Mouse (Mus musculus) midbrain, embryonic 13.5 days (tissue): Measurements from ENCODE around the gene Il6ra. TPM values are rescaled to one million over a fixed set of nuclear protein-coding genes. Genes with fewer than 3 reads are reported as not detected.

Experiments used
- ATAC-seq: fragments of 200-750 bp; cut with Nextera tagmentation; 2 replicates; pipeline ENCODE4 v1.8.0; 2017; ENCODE audit warnings: mild to moderate bottlenecking, moderate TSS enrichment, moderate library complexity
- H3K27ac ChIP-seq: fragments of 300-500 bp; sonication (generic); 2 replicates; pipeline ENCODE4 v1.5.1; 2015; ENCODE audit warnings: inconsistent platforms, mild to moderate bottlenecking, moderate library complexity
- H3K27me3 ChIP-seq: fragments of 300-500 bp; sonication (generic); 2 replicates; pipeline ENCODE4 v1.6.1; 2015; ENCODE audit warnings: mild to moderate bottlenecking, inconsistent platforms
- H3K36me3 ChIP-seq: fragments of 300-500 bp; sonication (generic); 2 replicates; pipeline ENCODE4 v1.6.1; 2015; ENCODE audit warnings: mild to moderate bottlenecking, inconsistent platforms
- H3K4me1 ChIP-seq: fragments of 300-500 bp; sonication (generic); replicated peaks from 2 replicates; pipeline ENCODE4 v1.6.1; 2015; ENCODE audit warnings: inconsistent platforms
- H3K4me2 ChIP-seq: fragments of 300-500 bp; sonication (generic); replicated peaks from 2 replicates; pipeline ENCODE4 v1.6.1; 2015; ENCODE audit warnings: moderate library complexity, mild to moderate bottlenecking, inconsistent platforms
- H3K4me3 ChIP-seq: fragments of 300-500 bp; sonication (generic); replicated peaks from 2 replicates; pipeline ENCODE4 v1.5.1; 2015; ENCODE audit warnings: mild to moderate bottlenecking, inconsistent platforms
- H3K9ac ChIP-seq: fragments of 300-500 bp; sonication (generic); replicated peaks from 2 replicates; pipeline ENCODE4 v1.6.1; 2015; ENCODE audit warnings: mild to moderate bottlenecking, inconsistent platforms
- H3K9me3 ChIP-seq: fragments of 300-500 bp; sonication (generic); 2 replicates; pipeline ENCODE4 v1.6.1; 2016; ENCODE audit warnings: mild to moderate bottlenecking, inconsistent platforms
- WGBS: fragments of 180-500 bp; shearing (Covaris S2); methylation state at CpG from one replicate; pipeline ENCODE4 v1.1.7; 2015; 5-methylcytosine and 5-hydroxymethylcytosine counted together
- polyA plus RNA-seq: library from polyadenylated mRNA; unstranded; fragments of >200 nt; fragmentation: Nextera tagmentation; extraction: Ambion mirVana; gene quantifications from 2 replicates; pipeline ENCODE4 v1.2.1, GENCODE M21; 2015

The Il6ra gene
- polyA plus RNA-seq, 1 experiment from 2014 or later: 0.44 TPM

DNA sequence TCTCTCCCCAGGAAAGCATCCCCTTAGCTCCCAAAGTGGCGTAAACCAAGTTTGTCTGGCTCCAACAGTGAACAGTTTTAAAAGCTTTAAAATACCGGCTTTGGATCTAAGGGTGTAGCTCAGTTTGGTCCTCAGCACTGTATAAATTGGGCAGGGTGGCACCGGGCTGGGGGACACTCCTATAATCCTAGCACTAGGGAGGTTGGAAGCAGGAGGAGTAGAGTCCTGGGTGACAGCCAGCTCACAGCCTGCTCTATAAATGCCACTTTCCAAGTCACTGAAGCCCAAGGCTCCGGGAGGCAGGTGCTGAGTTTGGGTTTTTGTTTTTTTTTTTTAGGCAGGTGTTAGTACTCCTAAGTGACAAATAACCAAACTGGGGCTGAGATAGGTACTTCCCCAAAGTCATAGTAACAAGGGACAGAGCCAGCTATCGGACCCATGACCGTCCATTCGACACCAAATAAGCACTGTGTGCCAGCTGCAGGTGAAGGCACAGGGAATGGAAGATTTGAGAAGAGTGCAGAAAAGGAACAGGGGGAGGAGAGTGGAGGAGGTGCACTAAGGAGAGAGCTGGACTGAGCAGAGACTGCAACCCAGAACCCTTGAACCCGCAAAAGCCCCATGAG, 30.3 kb downstream of the Il6ra start:
- 78% methylated on average over 8 of the region's 8 CpGs for WGBS
- Histone ChIP-seq H3K27ac (no peak overlapping the region), H3K4me3 (no peak overlapping the region), H3K9me3 (no peaks in the 10 kb centered on the region), H3K36me3 (no peaks in the 10 kb centered on the region), H3K9ac (no peak overlapping the region), H3K27me3 (peaks cover 21% of the 10 kb centered on the region), H3K4me2 (no peak overlapping the region), H3K4me1 (0 out of 2 replicates have a peak, but pooled peaks cover 6% of the 10 kb centered on the region)
- no peak for ATAC-seq

DNA sequence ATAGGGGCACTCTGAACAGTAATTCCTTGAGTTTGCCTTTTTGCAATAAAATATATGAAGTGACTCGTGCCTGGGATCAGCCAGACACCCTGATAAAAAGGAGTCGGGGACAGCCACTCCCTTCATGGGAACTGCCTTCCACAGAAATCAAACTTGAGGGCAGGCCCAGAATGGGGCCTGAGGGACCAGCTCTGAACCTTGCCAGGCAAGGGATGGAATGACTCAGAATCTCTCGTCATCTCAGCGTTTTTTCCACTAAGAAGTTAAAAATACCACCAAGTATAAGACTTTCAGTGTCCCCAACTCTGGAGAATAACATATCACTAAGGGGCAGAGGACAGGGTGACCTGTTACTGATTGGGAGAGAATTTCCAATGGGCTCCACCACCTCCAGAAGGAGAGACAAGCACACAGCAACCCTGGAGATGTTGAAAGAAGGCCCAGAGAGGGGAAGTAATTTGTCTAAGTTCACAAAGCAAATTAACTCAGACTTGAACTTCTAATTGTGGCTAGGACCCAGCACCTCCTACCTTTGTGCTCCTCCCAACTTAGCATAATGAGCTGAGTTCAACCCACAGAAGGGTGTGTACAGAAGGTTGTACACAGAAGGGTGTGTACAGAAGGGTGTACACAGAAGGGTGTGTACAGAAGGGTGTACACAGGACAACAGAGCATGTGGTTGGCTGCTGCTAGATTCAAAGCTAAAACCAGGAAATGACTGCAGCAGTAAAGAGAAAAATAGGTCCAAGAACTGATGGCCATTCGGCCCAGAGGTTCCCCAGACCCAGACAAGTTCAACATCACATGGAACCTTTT, 32.8 kb downstream of the Il6ra start:
- H3K4me1 ChIP-seq: 0 out of 2 replicates have a peak, but pooled peaks cover 6% of the 10 kb centered on the region
- no peaks in the 10 kb centered on the region for H3K9me3 ChIP-seq
- no peak overlapping the region for H3K4me2 ChIP-seq
- H3K4me3 ChIP-seq: no peak overlapping the region
- H3K27ac ChIP-seq: no peak overlapping the region
- 86% methylated on average over 5 of the region's 5 CpGs for WGBS
- no peak overlapping the region for H3K9ac ChIP-seq
- H3K36me3 ChIP-seq: no peaks in the 10 kb centered on the region
- peaks cover 41% of the 10 kb centered on the region for H3K27me3 ChIP-seq
- no peak for ATAC-seq

DNA sequence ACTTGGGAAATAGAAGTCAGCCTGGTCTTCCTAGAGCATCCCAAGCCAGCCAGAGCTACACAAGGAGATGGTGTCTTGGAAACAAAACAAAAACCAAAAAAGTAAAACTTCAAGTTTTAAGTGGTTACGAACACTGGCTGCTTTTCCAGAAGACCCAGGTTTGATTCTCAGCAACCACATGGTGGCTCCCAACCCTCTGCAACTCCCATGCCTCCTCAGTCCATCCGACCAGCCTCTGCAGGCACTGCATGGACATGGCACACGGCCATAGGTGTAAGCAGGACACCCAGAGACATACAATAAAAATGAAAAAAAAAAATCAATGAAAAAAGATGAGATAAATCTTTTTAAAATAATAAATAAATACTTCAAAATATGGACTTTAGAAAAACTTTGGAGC, 33.7 kb downstream of the Il6ra start:
- 65% methylated on average over 3 of the region's 3 CpGs for WGBS
- no peak for ATAC-seq

DNA sequence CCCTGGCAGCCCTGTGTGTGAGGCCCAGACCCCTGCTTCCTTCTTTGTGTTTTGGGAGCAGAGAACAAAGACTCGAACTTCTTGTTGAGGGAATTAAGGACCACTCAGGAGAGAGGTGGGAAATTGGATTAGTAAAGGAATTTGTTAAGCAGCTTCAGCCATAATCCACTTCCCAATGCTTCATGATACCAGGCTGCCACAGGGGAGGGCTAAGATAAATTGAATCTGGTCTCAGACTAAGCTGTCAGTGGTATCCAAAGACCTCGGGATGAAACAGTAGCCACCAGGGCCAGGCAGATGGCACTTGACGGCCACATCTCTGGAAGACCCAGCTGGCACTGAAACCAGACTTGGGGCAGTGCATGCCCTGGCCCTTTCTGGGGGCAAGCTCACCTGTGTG, 34.5 kb downstream of the Il6ra start:
- ATAC-seq: no peak
- Histone ChIP-seq H3K4me3 (no peak overlapping the region), H3K27ac (no peak overlapping the region), H3K4me1 (0 out of 2 replicates have a peak, but pooled peaks cover 6% of the 10 kb centered on the region), H3K36me3 (no peaks in the 10 kb centered on the region), H3K4me2 (no peak overlapping the region), H3K27me3 (peaks cover 41% of the 10 kb centered on the region), H3K9ac (no peak overlapping the region), H3K9me3 (no peaks in the 10 kb centered on the region)
- 4% methylated on average over 3 of the region's 3 CpGs for WGBS

More for the DNA sequence above, 33.7 kb downstream of the Il6ra start:
- Histone ChIP-seq H3K9me3 (no peaks in the 10 kb centered on the region), H3K4me2 (no peak overlapping the region), H3K27me3 (peaks cover 41% of the 10 kb centered on the region), H3K4me1 (0 out of 2 replicates have a peak, but pooled peaks cover 6% of the 10 kb centered on the region), H3K4me3 (no peak overlapping the region), H3K36me3 (no peaks in the 10 kb centered on the region), H3K9ac (no peak overlapping the region), H3K27ac (no peak overlapping the region)

DNA sequence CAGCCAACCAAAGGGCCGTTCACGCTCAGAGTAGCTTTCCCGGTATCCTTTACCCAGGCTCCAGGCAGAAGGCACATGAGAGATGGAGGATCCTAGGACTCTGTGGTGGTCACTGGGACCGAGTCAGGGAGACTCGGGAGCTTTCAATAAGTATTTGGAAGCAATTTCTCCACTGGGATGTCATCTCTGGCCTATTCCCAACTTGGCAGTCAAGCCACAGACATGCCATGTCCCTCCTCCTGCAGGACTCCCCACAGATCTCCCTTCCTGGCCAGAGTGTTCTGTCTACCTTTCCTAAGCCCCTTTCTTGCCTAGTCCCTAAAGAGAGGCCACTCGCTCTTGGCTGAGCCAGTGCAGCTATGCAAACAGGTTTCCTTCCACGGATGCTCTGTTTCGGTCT, 35.9 kb downstream of the Il6ra start:
- 0 out of 2 replicates have a peak, but pooled peaks cover 3% of the 10 kb centered on the region for H3K9me3 ChIP-seq
- 0 out of 2 replicates have a peak, but pooled peaks cover 6% of the 10 kb centered on the region for H3K4me1 ChIP-seq
- no peaks in the 10 kb centered on the region for H3K36me3 ChIP-seq
- peaks cover 42% of the 10 kb centered on the region for H3K27me3 ChIP-seq
- H3K27ac ChIP-seq: no peak overlapping the region
- no peak overlapping the region for H3K9ac ChIP-seq
- ATAC-seq: no peak
- H3K4me2 ChIP-seq: no peak overlapping the region
- no peak overlapping the region for H3K4me3 ChIP-seq
- 81% methylated on average over 8 of the region's 8 CpGs for WGBS

DNA sequence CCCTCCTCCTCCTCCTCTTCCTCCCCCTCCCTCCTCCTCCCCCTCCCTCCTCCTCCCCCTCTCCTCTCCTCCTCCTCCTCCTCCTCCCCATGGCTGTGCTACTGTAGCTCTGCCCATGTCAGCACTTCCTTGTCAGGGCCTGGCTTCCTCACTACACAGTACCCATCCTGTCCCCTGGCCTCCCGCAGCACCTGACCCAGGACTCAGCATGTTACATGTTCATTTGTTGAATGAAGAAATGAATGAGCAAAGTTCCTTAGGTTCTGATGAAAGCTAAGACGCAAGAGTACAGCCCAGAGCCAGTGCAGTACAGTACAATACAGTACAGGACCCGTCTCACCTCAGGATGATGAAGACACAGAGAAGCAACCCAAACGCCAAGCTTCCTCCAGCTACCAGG, 36.5 kb downstream of the Il6ra start:
- Histone ChIP-seq H3K9me3 (0 out of 2 replicates have a peak, but pooled peaks cover 3% of the 10 kb centered on the region), H3K4me1 (0 out of 2 replicates have a peak, but pooled peaks cover 6% of the 10 kb centered on the region), H3K4me2 (no peak overlapping the region), H3K27ac (no peak overlapping the region), H3K4me3 (no peak overlapping the region), H3K36me3 (no peaks in the 10 kb centered on the region), H3K27me3 (peaks cover 43% of the 10 kb centered on the region), H3K9ac (no peak overlapping the region)
- no peak for ATAC-seq
- WGBS: 75% methylated on average over 4 of the region's 4 CpGs

DNA sequence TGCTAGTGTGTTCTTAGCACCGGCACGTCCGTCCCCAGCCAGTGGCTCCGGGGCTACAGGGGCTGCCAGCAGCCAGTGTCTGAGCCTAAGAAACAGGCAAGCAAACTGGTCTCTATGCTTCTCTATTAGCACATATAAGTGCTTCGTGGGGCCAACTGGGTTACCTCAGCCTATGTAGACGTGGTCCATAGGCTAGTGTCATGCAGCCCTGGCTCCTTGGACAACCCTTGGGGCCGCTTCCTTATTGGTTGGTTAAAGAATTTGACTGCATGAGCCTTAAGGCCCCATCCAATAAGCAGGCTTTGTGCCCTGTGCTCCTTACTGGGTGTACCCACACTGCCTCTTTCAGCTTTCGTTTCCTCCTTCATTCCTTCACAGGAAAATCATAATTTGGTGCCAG, 37.2 kb downstream of the Il6ra start:
- no peak overlapping the region for H3K4me3 ChIP-seq
- no peak overlapping the region for H3K4me2 ChIP-seq
- 79% methylated on average over 8 of the region's 8 CpGs for WGBS
- 0 out of 2 replicates have a peak, but pooled peaks cover 6% of the 10 kb centered on the region for H3K4me1 ChIP-seq
- no peak overlapping the region for H3K9ac ChIP-seq
- no peaks in the 10 kb centered on the region for H3K36me3 ChIP-seq
- peaks cover 37% of the 10 kb centered on the region for H3K27me3 ChIP-seq
- H3K27ac ChIP-seq: no peak overlapping the region
- ATAC-seq: no peak
- 0 out of 2 replicates have a peak, but pooled peaks cover 3% of the 10 kb centered on the region for H3K9me3 ChIP-seq

DNA sequence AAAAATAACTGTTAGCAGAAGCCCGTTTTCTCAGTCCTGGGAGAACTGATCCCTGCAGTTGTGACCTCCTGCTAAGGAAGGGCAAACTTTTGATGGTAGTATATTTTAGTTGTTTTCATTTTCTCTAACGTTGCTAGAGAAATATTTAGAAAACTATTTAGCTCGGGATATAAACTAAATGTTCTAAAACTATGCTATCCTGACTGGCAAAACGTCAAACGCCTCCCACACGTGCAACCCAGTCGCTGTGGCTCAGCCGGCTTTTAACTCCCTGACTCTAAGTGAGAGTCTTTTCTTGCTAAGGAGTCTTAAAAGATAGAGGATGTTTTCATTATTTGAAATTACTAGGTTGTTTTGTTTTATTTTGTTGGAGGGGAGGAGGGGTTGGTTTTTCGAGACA, 38.0 kb downstream of the Il6ra start:
- WGBS: 84% methylated on average over 9 of the region's 9 CpGs
- no peak for ATAC-seq

DNA sequence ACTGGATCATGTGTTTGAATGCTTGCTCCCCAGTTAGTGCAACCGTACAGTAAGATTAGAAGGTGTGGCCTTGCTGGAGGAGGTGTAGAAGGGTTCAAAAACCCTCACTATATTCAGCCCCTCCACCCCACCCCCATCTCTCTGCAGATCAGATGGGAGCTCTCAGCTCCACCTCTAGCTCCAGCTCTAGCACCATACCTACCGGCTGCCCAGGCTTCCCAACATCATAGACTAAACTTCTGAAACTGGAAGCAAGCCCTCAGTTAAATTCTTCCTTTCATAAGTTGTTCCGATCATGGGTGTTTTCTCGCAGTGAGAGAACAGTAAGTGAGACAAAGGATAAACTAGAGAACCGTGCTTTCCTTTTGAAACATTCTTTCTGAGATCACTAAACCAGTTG, 38.9 kb downstream of the Il6ra start:
- Histone ChIP-seq H3K36me3 (no peaks in the 10 kb centered on the region), H3K4me3 (no peak overlapping the region), H3K4me1 (0 out of 2 replicates have a peak, but pooled peaks cover 6% of the 10 kb centered on the region), H3K4me2 (no peak overlapping the region), H3K27ac (no peak overlapping the region), H3K9ac (no peak overlapping the region), H3K9me3 (0 out of 2 replicates have a peak, but pooled peaks cover 3% of the 10 kb centered on the region), H3K27me3 (peaks cover 28% of the 10 kb centered on the region)
- ATAC-seq: no peak
- WGBS: 89% methylated on average over 5 of the region's 5 CpGs

More for the DNA sequence above, 38.0 kb downstream of the Il6ra start:
- no peak overlapping the region for H3K4me2 ChIP-seq
- no peak overlapping the region for H3K9ac ChIP-seq
- H3K9me3 ChIP-seq: 0 out of 2 replicates have a peak, but pooled peaks cover 3% of the 10 kb centered on the region
- H3K27ac ChIP-seq: no peak overlapping the region
- peaks cover 29% of the 10 kb centered on the region for H3K27me3 ChIP-seq
- no peaks in the 10 kb centered on the region for H3K36me3 ChIP-seq
- H3K4me1 ChIP-seq: 0 out of 2 replicates have a peak, but pooled peaks cover 6% of the 10 kb centered on the region
- H3K4me3 ChIP-seq: no peak overlapping the region

DNA sequence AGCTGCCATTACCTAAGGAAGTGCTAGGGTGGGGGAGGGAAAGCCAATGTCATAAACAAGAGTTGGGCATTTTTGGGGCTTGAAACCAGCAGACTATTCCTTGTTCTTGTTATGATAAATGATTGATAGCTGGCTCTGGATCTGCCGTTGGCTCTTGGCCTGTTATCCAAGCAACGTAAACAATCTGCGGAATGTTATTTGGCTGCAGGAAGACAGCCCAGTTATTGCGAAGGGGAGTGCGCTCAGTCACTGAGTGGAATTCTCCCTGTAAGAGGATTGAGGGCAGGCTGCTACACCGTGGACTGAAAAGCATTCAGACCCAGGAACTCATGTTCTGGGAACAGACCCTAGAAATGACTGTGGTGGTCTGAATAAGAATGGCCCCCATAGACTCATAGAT, 40.3 kb downstream of the Il6ra start:
- 0 out of 2 replicates have a peak, but pooled peaks cover 3% of the 10 kb centered on the region for H3K9me3 ChIP-seq
- 85% methylated on average over 6 of the region's 6 CpGs for WGBS
- H3K4me1 ChIP-seq: peaks cover 6% of the 10 kb centered on the region; the same call in 1 of the 2 replicates
- no peaks in the 10 kb centered on the region for H3K36me3 ChIP-seq
- no peak overlapping the region for H3K4me3 ChIP-seq
- peaks cover 22% of the 10 kb centered on the region for H3K27me3 ChIP-seq
- H3K4me2 ChIP-seq: no peak overlapping the region
- no peak for ATAC-seq
- no peak overlapping the region for H3K9ac ChIP-seq
- H3K27ac ChIP-seq: no peak overlapping the region

DNA sequence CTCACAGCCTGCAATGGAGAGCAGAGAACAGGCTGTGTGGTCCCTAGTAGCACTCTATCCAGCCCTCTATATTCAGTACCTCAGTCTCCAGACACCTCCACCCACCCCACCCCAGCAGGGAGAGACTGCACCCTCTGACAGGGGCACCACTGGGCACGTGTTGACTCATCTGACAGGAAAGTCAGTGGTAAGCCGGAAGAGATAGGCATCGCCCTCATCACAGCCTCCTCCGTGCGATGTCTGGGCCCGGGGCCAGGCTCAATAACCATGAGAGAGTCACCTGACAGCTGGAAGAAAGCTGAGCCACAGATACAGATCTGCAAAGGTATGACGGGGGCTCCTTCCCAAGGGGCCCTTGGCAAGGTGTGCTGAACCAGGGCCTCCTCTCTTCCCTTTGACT, 40.8 kb downstream of the Il6ra start:
- no peak overlapping the region for H3K4me3 ChIP-seq
- ATAC-seq: no peak
- no peak overlapping the region for H3K27ac ChIP-seq
- peaks cover 9% of the 10 kb centered on the region; the same call in 1 of the 2 replicates for H3K4me1 ChIP-seq
- no peaks in the 10 kb centered on the region for H3K36me3 ChIP-seq
- no peak overlapping the region for H3K4me2 ChIP-seq
- peaks cover 17% of the 10 kb centered on the region for H3K27me3 ChIP-seq
- H3K9me3 ChIP-seq: 0 out of 2 replicates have a peak, but pooled peaks cover 3% of the 10 kb centered on the region
- 93% methylated on average over 7 of the region's 7 CpGs for WGBS
- no peak overlapping the region for H3K9ac ChIP-seq

DNA sequence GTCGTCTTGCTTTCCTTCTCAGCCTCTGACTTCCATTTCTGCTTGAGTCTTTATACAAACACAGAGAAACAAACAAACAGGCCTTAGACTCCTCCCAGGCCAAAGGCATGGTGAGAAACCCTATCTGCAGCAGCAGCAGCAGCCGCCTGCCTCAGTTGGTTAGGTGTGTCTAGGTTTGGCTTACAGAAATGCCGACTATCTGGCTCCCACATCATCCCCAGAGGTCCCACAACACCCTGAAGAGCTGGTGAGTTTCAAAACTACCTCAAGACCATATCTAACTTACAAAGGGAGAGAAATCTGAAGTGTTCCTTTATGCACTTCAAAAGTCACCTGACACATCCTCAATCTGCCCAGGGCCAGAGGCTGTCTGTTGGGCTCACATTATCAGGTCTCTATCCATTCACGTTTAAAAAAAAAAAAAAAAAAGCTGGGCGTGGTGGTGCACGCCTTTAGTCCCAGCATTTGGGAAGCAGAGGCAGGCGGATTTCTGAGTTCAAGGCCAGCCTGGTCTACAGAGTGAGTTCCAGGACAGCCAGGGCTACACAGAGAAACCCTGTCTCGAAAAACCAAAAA, 41.6 kb downstream of the Il6ra start:
- Histone ChIP-seq H3K9me3 (0 out of 2 replicates have a peak, but pooled peaks cover 3% of the 10 kb centered on the region), H3K4me2 (no peak overlapping the region), H3K27me3 (peaks cover 9% of the 10 kb centered on the region), H3K36me3 (no peaks in the 10 kb centered on the region), H3K4me1 (peaks cover 9% of the 10 kb centered on the region; the same call in 1 of the 2 replicates), H3K27ac (no peak overlapping the region), H3K4me3 (no peak overlapping the region), H3K9ac (no peak overlapping the region)
- ATAC-seq: no peak
- WGBS: 71% methylated on average over 8 of the region's 8 CpGs
